Mouse (Mus musculus): ENCODE results near the gene Spaca4. TPM values are rescaled to one million over a fixed set of nuclear protein-coding genes. Genes with fewer than 3 reads are reported as not detected.

Spaca4 gene
- polyA plus RNA-seq, 1 experiment from 2014 or later: not detected

- H3K9ac ChIP-seq (replicated peaks): no peak overlapping the region
- H3K9me3 ChIP-seq: no peaks in the 10 kb centered on the region
- no peak overlapping the region for H3K4me2 ChIP-seq (replicated peaks)
- H3K4me3 ChIP-seq: no peak overlapping the region
- ATAC-seq (replicated peaks): no peak
- WGBS: 92% methylated on average over 9 of the region's 9 CpGs
- 0 out of 2 replicates have a peak, but pooled peaks cover 4% of the 10 kb centered on the region for H3K4me1 ChIP-seq
- no peak overlapping the region for H3K27ac ChIP-seq (replicated peaks)
- no peaks in the 10 kb centered on the region for H3K27me3 ChIP-seq
- peaks cover 40% of the 10 kb centered on the region for H3K36me3 ChIP-seq
Observed at GRCm38 (mm10) chr7:45725151-45725550, 462 bp downstream of the Spaca4 start.

- ATAC-seq (replicated peaks): no peak
- H3K4me2 ChIP-seq (replicated peaks): no peak overlapping the region
- no peak overlapping the region for H3K27ac ChIP-seq (replicated peaks)
- peaks cover 51% of the 10 kb centered on the region for H3K36me3 ChIP-seq
- H3K9ac ChIP-seq (replicated peaks): no peak overlapping the region
- WGBS: 94% methylated on average over 14 of the region's 14 CpGs
- no peaks in the 10 kb centered on the region for H3K9me3 ChIP-seq
- no peaks in the 10 kb centered on the region for H3K27me3 ChIP-seq
- H3K4me1 ChIP-seq: peaks cover 17% of the 10 kb centered on the region
- no peak overlapping the region for H3K4me3 ChIP-seq
Observed at GRCm38 (mm10) chr7:45723781-45724180, 1.8 kb downstream of the Spaca4 start.

- H3K36me3 ChIP-seq: peaks cover 51% of the 10 kb centered on the region
- H3K4me2 ChIP-seq (replicated peaks): no peak overlapping the region
- H3K4me3 ChIP-seq: no peak overlapping the region
- no peak overlapping the region for H3K9ac ChIP-seq (replicated peaks)
- H3K27me3 ChIP-seq: no peaks in the 10 kb centered on the region
- H3K9me3 ChIP-seq: no peaks in the 10 kb centered on the region
- H3K27ac ChIP-seq (replicated peaks): no peak overlapping the region
- ATAC-seq (replicated peaks): no peak
- WGBS: 90% methylated on average over 4 of the region's 4 CpGs
- peaks cover 21% of the 10 kb centered on the region for H3K4me1 ChIP-seq
Observed at GRCm38 (mm10) chr7:45723301-45723700, 2.3 kb downstream of the Spaca4 start.

GRCm38 (mm10) chr7:45722348-45722713 is 3.3 kb downstream of the Spaca4 start:
- 80% methylated on average over 13 of the region's 13 CpGs for WGBS

GRCm38 (mm10) chr7:45721642-45722347 is 3.8 kb downstream of the Spaca4 start:
- H3K4me1 ChIP-seq: peaks cover 26% of the 10 kb centered on the region
- no peak overlapping the region for H3K9ac ChIP-seq (replicated peaks)
- H3K27ac ChIP-seq (replicated peaks): no peak overlapping the region
- WGBS: 57% methylated on average over 13 of the region's 13 CpGs
- peaks cover 49% of the 10 kb centered on the region for H3K36me3 ChIP-seq
- no peaks in the 10 kb centered on the region for H3K27me3 ChIP-seq
- H3K4me2 ChIP-seq (replicated peaks): no peak overlapping the region
- H3K4me3 ChIP-seq: no peak overlapping the region
- H3K9me3 ChIP-seq: no peaks in the 10 kb centered on the region
- no peak for ATAC-seq (replicated peaks)

More at GRCm38 (mm10) chr7:45722348-45722713, 3.3 kb downstream of the Spaca4 start:
- no peaks in the 10 kb centered on the region for H3K27me3 ChIP-seq
- peaks cover 51% of the 10 kb centered on the region for H3K36me3 ChIP-seq
- H3K9me3 ChIP-seq: no peaks in the 10 kb centered on the region
- no peak for ATAC-seq (replicated peaks)
- H3K27ac ChIP-seq (replicated peaks): no peak overlapping the region
- H3K4me2 ChIP-seq (replicated peaks): no peak overlapping the region
- no peak overlapping the region for H3K9ac ChIP-seq (replicated peaks)
- peaks cover 21% of the 10 kb centered on the region for H3K4me1 ChIP-seq
- no peak overlapping the region for H3K4me3 ChIP-seq

GRCm38 (mm10) chr7:45721234-45721571 is 4.4 kb downstream of the Spaca4 start:
- Histone ChIP-seq H3K27me3 (no peaks in the 10 kb centered on the region), H3K4me3 (no peak overlapping the region), H3K4me2 (replicated peaks) (no peak overlapping the region), H3K9ac (replicated peaks) (no peak overlapping the region), H3K27ac (replicated peaks) (no peak overlapping the region), H3K36me3 (peaks cover 44% of the 10 kb centered on the region), H3K9me3 (no peaks in the 10 kb centered on the region), H3K4me1 (peaks cover 32% of the 10 kb centered on the region)
- 84% methylated on average over 7 of the region's 7 CpGs for WGBS
- ATAC-seq (replicated peaks): no peak

- ATAC-seq (replicated peaks): no peak
Observed at GRCm38 (mm10) chr7:45720413-45721233, 5.0 kb downstream of the Spaca4 start, which contains the start of gene Fam83e. Fam83e (plus strand) TSS chr7:45721212.

GRCm38 (mm10) chr7:45719738-45720412 is 5.7 kb downstream of the Spaca4 start:
- Histone ChIP-seq H3K27me3 (no peaks in the 10 kb centered on the region), H3K27ac (replicated peaks) (no peak overlapping the region), H3K9ac (replicated peaks) (peak overlapping the region; percentile 83; the same call in 1 of the 2 replicates), H3K4me1 (peaks cover 42% of the 10 kb centered on the region), H3K4me2 (replicated peaks) (peak overlapping the region; percentile 88; the same call in 1 of the 2 replicates), H3K36me3 (peaks cover 39% of the 10 kb centered on the region), H3K4me3 (0 out of 2 replicates have a peak overlapping the region, but pooled peaks have one; percentile 71), H3K9me3 (no peaks in the 10 kb centered on the region)
- 95% methylated on average over 16 of the region's 16 CpGs for WGBS
- no peak for ATAC-seq (replicated peaks)

More at GRCm38 (mm10) chr7:45720413-45721233, 5.0 kb downstream of the Spaca4 start, which contains the start of gene Fam83e:
- Histone ChIP-seq H3K9me3 (no peaks in the 10 kb centered on the region), H3K4me2 (replicated peaks) (no peak within 1 kb of the TSS), H3K9ac (replicated peaks) (no peak within 1 kb of the TSS), H3K36me3 (peaks cover 44% of the 10 kb centered on the region), H3K27ac (replicated peaks) (no peak within 1 kb of the TSS), H3K4me1 (peaks cover 38% of the 10 kb centered on the region), H3K4me3 (no peak within 1 kb of the TSS), H3K27me3 (no peaks in the 10 kb centered on the region)
- WGBS: 81% methylated on average over 14 of the region's 14 CpGs

- H3K4me1 ChIP-seq: peaks cover 49% of the 10 kb centered on the region
- H3K4me3 ChIP-seq: peak overlapping the region; percentile 71
- H3K4me2 ChIP-seq (replicated peaks): peak overlapping the region; percentile 88
- no peaks in the 10 kb centered on the region for H3K27me3 ChIP-seq
- no peak overlapping the region for H3K27ac ChIP-seq (replicated peaks)
- no peaks in the 10 kb centered on the region for H3K9me3 ChIP-seq
- peak overlapping the region; percentile 83 for H3K9ac ChIP-seq (replicated peaks)
- 85% methylated on average over 10 of the region's 10 CpGs for WGBS
- peaks cover 34% of the 10 kb centered on the region for H3K36me3 ChIP-seq
- no peak for ATAC-seq (replicated peaks)
Observed at GRCm38 (mm10) chr7:45719180-45719579, 6.4 kb downstream of the Spaca4 start.

GRCm38 (mm10) chr7:45718331-45718730 is 7.3 kb downstream of the Spaca4 start:
- Histone ChIP-seq H3K9me3 (no peaks in the 10 kb centered on the region), H3K4me3 (peak overlapping the region; percentile 71), H3K27me3 (no peaks in the 10 kb centered on the region), H3K4me2 (replicated peaks) (peak overlapping the region; percentile 88), H3K36me3 (peaks cover 26% of the 10 kb centered on the region), H3K27ac (replicated peaks) (peak overlapping the region; percentile 84), H3K9ac (replicated peaks) (peak overlapping the region; percentile 83), H3K4me1 (peaks cover 53% of the 10 kb centered on the region)
- WGBS: under 1% methylated on average over 20 of the region's 20 CpGs
- no peak for ATAC-seq (replicated peaks)

- peak; percentile 76 for ATAC-seq (replicated peaks)
- Histone ChIP-seq H3K4me2 (replicated peaks) (peak within 1 kb of the TSS; percentile 88), H3K9me3 (no peaks in the 10 kb centered on the region), H3K9ac (replicated peaks) (peak within 1 kb of the TSS; percentile 83), H3K27ac (replicated peaks) (peak within 1 kb of the TSS; percentile 84), H3K4me3 (peak within 1 kb of the TSS; percentile 71), H3K27me3 (no peaks in the 10 kb centered on the region), H3K4me1 (peaks cover 53% of the 10 kb centered on the region), H3K36me3 (peaks cover 28% of the 10 kb centered on the region)
- under 1% methylated on average over 41 of the region's 41 CpGs for WGBS
Observed at GRCm38 (mm10) chr7:45717918-45718297, 7.7 kb downstream of the Spaca4 start, which contains the start of gene Sphk2. Sphk2 (minus strand) TSS chr7:45718002.

Data from forebrain, embryonic 15.5 days (tissue).